Mouse (Mus musculus) thymus, adult 2 months (tissue): ENCODE results near the gene Emx2.

ENCODE experiments used
- CTCF ChIP-seq: fragments of 200-500 bp; IDR thresholded peaks from 2 replicates; pipeline ENCODE4 v1.5.1; 2012; ENCODE audit warnings: mild to moderate bottlenecking, control low read depth, low read length, moderate library complexity, borderline replicate concordance; ENCODE audit not compliant: control insufficient read depth, poor library complexity, insufficient read depth; ENCODE audit errors: extremely low read depth
- POLR2A ChIP-seq: fragments of 200-500 bp; IDR thresholded peaks from 2 replicates; pipeline ENCODE4 v1.6.1; 2012; ENCODE audit warnings: mild to moderate bottlenecking, low read length, control low read depth, moderate library complexity; ENCODE audit not compliant: control insufficient read depth, poor library complexity, insufficient read depth; ENCODE audit errors: extremely low read depth

DNA sequence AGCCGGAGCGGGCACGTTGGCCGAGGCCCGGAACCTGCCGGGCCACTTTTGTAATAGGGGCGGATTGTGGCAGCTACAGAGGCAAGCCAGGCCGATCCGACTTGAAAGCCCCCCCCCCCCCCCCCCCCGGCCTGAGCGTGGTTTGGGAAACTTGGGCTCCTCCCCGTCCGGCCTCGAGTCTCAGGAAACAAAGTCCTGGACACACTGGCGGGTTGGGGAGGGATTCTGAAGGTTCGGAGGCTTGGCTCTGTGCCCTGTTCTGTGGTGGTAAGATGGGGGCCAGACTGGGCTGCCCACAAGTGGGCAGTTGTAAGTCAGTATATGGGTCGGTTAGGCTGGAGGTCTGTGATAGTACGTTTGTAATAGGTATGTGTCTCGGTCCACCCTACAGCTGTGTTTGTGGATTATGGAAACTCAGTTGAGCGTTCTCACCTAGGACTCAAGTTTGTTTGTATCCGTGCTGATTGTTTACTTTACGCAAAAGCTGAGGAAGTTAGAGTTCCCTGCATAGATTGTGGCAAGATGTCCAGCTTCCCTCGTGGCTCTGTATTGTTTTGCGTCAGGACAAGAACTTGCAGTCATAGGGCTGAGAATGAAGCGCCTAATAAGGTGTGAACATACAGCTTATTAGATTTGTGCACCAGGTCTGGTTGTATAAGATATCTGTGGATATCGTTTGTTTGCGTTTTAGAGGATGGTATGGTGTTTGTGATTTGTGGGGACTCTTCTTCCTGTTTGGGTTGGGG is 10.1 kb downstream of the Emx2 start:
- TF ChIP-seq POLR2A (no peak), CTCF (no peak)
